Mouse (Mus musculus) midbrain, embryonic 13.5 days (tissue): ENCODE results near the gene Obox8. TPM values are rescaled to one million over a fixed set of nuclear protein-coding genes. Genes with fewer than 3 reads are reported as not detected.

Experiments used
- ATAC-seq: fragments of 200-750 bp; cut with Nextera tagmentation; 2 replicates; pipeline ENCODE4 v1.8.0; 2017; ENCODE audit warnings: mild to moderate bottlenecking, moderate TSS enrichment, moderate library complexity
- H3K27ac ChIP-seq: fragments of 300-500 bp; sonication (generic); 2 replicates; pipeline ENCODE4 v1.5.1; 2015; ENCODE audit warnings: inconsistent platforms, mild to moderate bottlenecking, moderate library complexity
- H3K27me3 ChIP-seq: fragments of 300-500 bp; sonication (generic); 2 replicates; pipeline ENCODE4 v1.6.1; 2015; ENCODE audit warnings: mild to moderate bottlenecking, inconsistent platforms
- H3K36me3 ChIP-seq: fragments of 300-500 bp; sonication (generic); 2 replicates; pipeline ENCODE4 v1.6.1; 2015; ENCODE audit warnings: mild to moderate bottlenecking, inconsistent platforms
- H3K4me1 ChIP-seq: fragments of 300-500 bp; sonication (generic); replicated peaks from 2 replicates; pipeline ENCODE4 v1.6.1; 2015; ENCODE audit warnings: inconsistent platforms
- H3K4me2 ChIP-seq: fragments of 300-500 bp; sonication (generic); replicated peaks from 2 replicates; pipeline ENCODE4 v1.6.1; 2015; ENCODE audit warnings: moderate library complexity, mild to moderate bottlenecking, inconsistent platforms
- H3K4me3 ChIP-seq: fragments of 300-500 bp; sonication (generic); replicated peaks from 2 replicates; pipeline ENCODE4 v1.5.1; 2015; ENCODE audit warnings: mild to moderate bottlenecking, inconsistent platforms
- H3K9ac ChIP-seq: fragments of 300-500 bp; sonication (generic); replicated peaks from 2 replicates; pipeline ENCODE4 v1.6.1; 2015; ENCODE audit warnings: mild to moderate bottlenecking, inconsistent platforms
- H3K9me3 ChIP-seq: fragments of 300-500 bp; sonication (generic); 2 replicates; pipeline ENCODE4 v1.6.1; 2016; ENCODE audit warnings: mild to moderate bottlenecking, inconsistent platforms
- WGBS: fragments of 180-500 bp; shearing (Covaris S2); methylation state at CpG from one replicate; pipeline ENCODE4 v1.1.7; 2015; 5-methylcytosine and 5-hydroxymethylcytosine counted together
- polyA plus RNA-seq: library from polyadenylated mRNA; unstranded; fragments of >200 nt; fragmentation: Nextera tagmentation; extraction: Ambion mirVana; gene quantifications from 2 replicates; pipeline ENCODE4 v1.2.1, GENCODE M21; 2015

Gene Obox8
- polyA plus RNA-seq = not detected in 2 replicates

DNA sequence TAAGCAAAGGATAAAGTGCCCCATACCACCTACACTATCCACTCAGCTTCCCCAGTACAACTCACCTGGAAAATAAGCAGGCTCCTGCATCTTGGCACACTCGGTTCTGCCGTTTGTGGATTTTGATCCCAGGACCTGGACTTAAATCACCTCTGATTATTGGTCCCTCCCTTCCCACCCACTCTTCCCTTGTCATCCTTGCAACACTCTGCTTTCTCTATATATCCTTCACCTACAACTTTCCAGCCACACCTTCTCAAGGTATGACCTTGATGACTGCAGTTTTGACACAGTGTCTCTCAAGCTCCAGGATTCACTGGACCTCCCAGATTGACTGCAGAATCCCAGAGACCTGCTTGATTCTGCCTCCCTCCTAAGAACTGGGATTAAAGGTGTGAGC, at the start of gene Obox8:
TSS of gene Obox8 (minus strand) at position 101 of the 400 bp plus-strand sequence.
- Histone ChIP-seq H3K36me3 (no peaks in the 10 kb centered on the region), H3K27ac (no peak within 1 kb of the TSS), H3K4me1 (no peaks in the 10 kb centered on the region), H3K4me2 (no peak within 1 kb of the TSS), H3K9ac (no peak within 1 kb of the TSS), H3K9me3 (peaks cover 60% of the 10 kb centered on the region), H3K4me3 (no peak within 1 kb of the TSS), H3K27me3 (no peaks in the 10 kb centered on the region)
- WGBS = 88% methylated on average over 2 of the region's 2 CpGs
- ATAC-seq = no peak

DNA sequence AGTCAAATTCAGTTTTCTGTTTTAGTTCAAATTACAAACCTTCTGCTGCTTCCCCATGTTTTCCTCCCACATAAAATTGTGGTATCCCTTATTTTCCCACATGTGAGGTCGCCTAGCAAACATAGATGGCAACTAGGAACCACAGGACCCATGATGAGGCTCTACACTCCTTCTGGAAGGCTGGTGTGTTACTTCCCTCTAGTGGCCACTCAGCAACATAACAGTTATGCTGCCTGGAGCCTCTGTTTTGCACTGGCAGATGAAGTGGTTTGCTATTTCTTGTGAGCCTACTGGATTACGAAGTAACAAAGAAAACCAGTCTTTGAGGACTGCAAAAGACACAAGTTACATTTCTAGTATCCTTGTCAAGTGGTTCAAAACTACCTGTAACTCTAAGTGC, 16.1 kb downstream of the Obox8 start:
- Histone ChIP-seq H3K27me3 (no peaks in the 10 kb centered on the region), H3K9me3 (peaks cover 6% of the 10 kb centered on the region), H3K9ac (no peak overlapping the region), H3K4me3 (no peak overlapping the region), H3K36me3 (no peaks in the 10 kb centered on the region), H3K4me1 (no peaks in the 10 kb centered on the region), H3K4me2 (no peak overlapping the region), H3K27ac (no peak overlapping the region)
- no peak for ATAC-seq
- 41% methylated on average over 2 of the region's 2 CpGs for WGBS

DNA sequence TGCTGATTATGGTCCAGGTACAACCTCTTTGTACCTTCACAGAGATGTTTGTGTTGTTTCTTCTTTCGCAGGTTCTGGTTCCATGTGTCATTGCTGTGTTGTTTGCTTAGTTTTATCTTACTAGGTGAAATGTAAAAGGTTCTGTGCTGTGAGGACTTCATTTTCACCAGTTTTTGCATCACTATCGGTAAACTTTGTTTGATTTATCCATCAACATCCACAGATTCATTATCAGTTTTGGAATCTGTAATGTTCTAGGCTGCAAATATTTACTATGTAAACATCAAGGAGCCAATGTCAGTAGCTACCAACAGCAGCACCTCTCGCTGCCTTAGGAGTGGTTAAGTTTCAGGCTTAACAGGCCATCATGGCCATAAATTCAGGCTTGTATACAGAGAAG, 24.7 kb downstream of the Obox8 start:
- H3K36me3 ChIP-seq = no peaks in the 10 kb centered on the region
- ATAC-seq = no peak
- no peaks in the 10 kb centered on the region for H3K4me1 ChIP-seq
- H3K27ac ChIP-seq = no peak overlapping the region
- no peak overlapping the region for H3K4me2 ChIP-seq
- H3K27me3 ChIP-seq = no peaks in the 10 kb centered on the region
- 76% methylated on average over 3 of the region's 3 CpGs for WGBS
- H3K4me3 ChIP-seq = no peak overlapping the region
- H3K9me3 ChIP-seq = peaks cover 29% of the 10 kb centered on the region
- H3K9ac ChIP-seq = no peak overlapping the region

DNA sequence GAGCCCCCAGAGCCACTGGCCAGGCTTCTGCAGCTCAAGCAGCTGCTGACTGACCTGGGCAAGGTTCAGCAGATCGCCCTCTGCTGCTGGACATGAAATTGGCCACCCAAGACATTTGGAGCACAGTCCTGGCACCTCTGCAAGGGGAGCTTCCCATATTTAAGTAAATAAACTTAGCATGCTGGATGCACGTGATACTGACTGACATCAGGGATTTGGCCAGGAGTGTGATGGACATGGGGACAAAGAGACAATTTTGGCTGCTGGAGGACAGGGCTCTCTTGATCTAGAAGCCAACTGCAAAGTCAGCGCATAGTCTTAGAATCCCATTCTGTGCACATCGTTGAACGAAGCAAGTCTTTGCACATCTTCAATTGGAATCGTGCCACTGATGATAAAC, 25.8 kb downstream of the Obox8 start:
- Histone ChIP-seq H3K4me3 (no peak overlapping the region), H3K36me3 (no peaks in the 10 kb centered on the region), H3K27me3 (no peaks in the 10 kb centered on the region), H3K27ac (no peak overlapping the region), H3K4me1 (no peaks in the 10 kb centered on the region), H3K9me3 (peaks cover 29% of the 10 kb centered on the region), H3K4me2 (no peak overlapping the region), H3K9ac (no peak overlapping the region)
- 83% methylated on average over 6 of the region's 6 CpGs for WGBS
- ATAC-seq = no peak

Other genes starting within 250 kb of the Obox8 start
- not detected in 2 replicates for gene Sult2a3, start 210.5 kb downstream of the Obox8 start, polyA plus RNA-seq
- not detected in 2 replicates for gene Sult2a6, start 78.7 kb downstream of the Obox8 start, polyA plus RNA-seq
- not detected in 2 replicates for gene Sult2a8, start 113.2 kb upstream of the Obox8 start, polyA plus RNA-seq
- gene Sult2a7, start 160.7 kb upstream of the Obox8 start, polyA plus RNA-seq = not detected in 2 replicates
- 0.28 and 0.51 TPM in 2 replicates for gene Vmn1r90, start 229.9 kb upstream of the Obox8 start, polyA plus RNA-seq